Mouse (Mus musculus): ENCODE results near the gene Sec24a.
"Not testable (repeated sequence)": the region's sequence is repeated elsewhere in the genome, so short reads cannot be mapped to it uniquely, and the experiment has no call there.

Gene Sec24a

DNA sequence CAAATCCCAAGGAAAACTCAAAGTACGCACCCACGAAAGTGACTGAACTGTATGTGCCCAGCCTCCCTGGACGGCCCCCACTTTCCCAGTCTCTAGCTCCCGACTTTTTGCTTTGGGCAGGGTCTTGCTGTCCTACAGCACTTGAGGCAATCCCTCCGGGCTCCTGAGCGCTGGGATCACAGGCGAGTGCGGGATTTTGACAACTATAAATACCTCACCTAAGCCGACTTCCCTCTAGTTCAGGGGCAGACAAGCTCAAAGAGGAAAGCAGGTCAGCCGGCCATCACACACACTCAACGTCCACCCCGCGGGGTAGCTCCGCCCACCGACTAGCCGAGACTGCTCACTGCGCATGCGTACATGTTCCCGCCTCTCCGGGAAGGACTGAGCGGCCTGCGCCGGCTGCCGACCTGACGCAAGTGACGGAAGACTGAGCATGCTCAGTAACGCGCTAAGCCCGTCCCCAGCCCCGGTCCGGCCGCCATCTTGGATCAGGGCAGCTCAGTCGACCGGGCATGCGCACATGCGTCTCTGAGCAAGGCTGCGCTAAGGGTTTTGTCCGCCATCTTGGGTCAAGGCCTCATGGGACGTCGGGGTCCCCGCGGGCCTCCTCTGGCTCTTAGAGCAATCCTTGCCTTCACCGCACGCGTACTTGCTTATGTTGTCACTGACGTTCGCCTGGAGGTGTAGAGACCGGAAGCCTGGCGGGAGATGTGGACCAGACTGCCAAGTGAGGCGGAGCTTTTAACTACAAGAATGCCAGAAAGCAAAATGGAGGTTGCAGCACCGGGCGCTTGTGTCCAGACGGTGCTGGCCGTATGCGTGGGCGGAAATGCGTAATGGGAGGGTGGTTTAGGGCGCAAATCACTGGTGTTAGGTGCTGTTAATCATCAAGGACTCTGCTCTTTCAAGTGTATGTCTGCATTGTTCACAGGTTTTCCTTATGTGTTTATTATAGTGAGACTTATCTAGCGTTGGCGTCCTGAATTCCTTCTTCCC is 74.8 kb downstream of the Sec24a start, which contains the start of gene 0610009B22Rik:
Gene 0610009B22Rik (minus strand): TSS at position 545 of the 999 bp plus-strand sequence.
- peak; percentile 100 for DNase-seq (ENCODE audit: inconsistent ontology term)

GRCm38 (mm10) chr11:51681976-51682374 is 81.5 kb downstream of the Sec24a start:
- DNase-seq (ENCODE audit: inconsistent ontology term): no peak

- peak; percentile 69 for DNase-seq (ENCODE audit: inconsistent ontology term)
Measured at GRCm38 (mm10) chr11:51681324-51681975, 82.0 kb downstream of the Sec24a start.

DNA sequence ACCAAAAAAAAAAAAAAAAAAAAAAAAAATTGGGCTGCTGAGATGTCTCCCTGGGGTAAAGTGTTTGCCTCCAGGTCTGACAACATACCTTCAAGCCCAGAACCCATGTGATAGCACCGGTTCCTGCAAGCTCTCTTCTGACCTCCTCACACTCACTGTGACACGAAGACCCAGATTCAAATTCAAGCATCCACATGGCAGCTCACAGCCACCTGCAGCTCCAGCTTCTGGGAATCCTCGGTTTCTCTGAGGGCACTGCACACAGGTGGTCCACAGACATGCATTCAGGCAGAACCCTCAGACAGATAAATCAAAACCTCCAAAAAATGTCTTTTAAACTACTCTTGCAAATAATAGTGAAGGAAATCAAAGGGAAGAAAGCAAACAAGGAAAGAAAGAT is 84.0 kb downstream of the Sec24a start:
- DNase-seq (ENCODE audit: inconsistent ontology term): no peak

GRCm38 (mm10) chr11:51677737-51678418 is 85.6 kb downstream of the Sec24a start:
- no peak for DNase-seq (ENCODE audit: inconsistent ontology term)

- no peak for DNase-seq (ENCODE audit: inconsistent ontology term)
Measured at GRCm38 (mm10) chr11:51675386-51675785, 88.0 kb downstream of the Sec24a start.

- DNase-seq (ENCODE audit: inconsistent ontology term): no peak
Measured at GRCm38 (mm10) chr11:51673291-51673690, 90.1 kb downstream of the Sec24a start.

DNA sequence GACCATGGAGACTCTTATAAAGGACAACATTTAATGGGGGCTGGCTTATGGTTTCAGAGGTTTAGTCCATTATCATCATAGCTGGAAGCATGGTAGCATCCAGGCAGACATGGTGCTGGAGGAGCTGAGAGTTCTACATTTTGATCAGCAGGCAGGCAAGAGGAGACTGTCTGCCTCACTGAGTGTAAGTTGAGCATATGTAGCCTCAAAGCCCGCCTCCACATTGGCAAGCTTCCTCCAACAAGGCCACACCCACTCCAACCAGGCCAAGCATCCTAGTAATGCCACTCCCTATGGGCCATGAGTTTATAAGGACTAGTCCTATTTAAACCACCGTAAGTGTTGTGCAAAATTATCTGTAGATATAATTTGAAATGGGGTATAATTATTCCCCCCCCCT is 92.1 kb downstream of the Sec24a start:
- no peak for DNase-seq (ENCODE audit: inconsistent ontology term)

DNA sequence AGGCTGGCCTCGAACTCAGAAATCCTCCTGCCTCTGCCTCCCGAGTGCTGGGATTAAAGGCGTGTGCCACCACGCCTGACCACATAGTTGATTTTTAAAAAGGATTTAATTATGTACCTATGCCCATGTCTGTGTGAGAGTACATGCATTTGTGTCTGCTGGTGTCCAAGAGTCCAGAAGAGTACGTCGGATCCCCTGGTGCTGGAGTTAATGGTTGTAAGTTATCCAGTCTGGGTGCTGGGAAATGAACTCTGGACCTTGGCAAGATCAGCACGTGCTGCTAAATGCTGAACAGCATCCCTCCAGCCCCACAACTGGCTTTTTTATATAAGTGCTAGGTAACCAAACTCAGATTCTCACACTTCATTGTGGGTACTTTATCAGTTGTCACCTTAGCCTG is 92.6 kb downstream of the Sec24a start:
- no peak for DNase-seq (ENCODE audit: inconsistent ontology term)

DNA sequence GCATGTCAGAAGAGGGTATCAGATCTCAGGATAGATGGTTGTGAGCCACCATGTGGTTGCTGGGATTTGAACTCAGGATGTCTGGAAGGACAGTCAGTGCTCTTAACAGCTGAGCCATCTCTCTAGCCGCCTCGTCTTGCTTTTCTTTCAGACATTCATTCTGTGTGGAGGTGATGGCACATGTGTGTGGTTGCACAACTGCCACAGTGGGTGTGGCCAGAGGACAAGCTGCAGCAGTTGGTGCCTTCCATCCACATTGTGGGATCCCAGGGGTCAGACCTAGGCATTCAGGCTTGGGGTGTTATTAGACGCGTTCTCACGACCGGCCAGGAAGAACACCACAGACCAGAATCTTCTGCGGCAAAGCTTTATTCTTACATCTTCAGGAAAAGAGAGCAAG is 98.7 kb downstream of the Sec24a start:
- not testable (repeated sequence) for DNase-seq (ENCODE audit: inconsistent ontology term)

DNA sequence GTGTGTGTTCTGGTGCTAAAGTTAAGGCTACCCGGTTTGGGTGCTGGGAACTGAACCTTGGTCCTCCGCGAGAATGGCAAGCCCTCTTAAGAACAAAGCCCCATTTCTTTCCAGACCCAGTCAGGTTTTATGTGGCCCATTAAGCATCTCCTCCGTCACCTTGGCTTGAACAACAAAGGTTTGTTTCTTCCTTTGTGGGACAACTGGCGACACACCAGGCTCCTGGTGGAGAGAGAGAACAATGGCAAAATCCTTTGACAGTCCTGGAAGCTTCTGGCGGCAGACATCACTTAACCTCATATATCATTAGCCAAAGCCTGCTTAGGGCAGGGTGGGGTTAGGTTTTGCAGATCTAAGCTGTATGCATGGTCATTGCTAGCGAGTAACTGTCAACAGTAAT is 100.8 kb downstream of the Sec24a start:
- DNase-seq (ENCODE audit: inconsistent ontology term): no peak

DNA sequence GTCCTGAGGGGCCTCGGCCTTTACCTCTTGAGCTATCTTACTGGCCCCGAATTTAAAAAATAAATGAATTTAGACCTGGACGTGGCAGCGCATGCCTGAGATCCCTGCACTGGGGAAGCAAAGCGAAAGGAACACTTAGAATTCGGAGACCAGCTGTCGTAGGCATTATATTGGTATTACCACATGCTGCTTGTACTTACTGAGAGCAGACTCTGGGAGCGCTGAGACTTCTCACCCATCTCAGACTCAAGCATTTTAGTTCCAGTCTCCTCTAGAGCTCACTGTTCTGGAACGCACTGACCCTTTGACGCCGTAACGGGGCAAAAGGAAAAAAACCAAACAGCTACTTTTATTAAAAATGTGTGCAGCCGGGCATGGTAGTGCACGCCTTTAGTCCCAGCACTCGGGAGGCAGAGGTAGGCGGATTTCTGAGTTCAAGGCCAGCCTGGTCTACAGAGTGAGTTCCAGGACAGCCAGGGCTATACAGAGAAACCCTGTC is 101.5 kb downstream of the Sec24a start:
- DNase-seq (ENCODE audit: inconsistent ontology term): no peak

DNA sequence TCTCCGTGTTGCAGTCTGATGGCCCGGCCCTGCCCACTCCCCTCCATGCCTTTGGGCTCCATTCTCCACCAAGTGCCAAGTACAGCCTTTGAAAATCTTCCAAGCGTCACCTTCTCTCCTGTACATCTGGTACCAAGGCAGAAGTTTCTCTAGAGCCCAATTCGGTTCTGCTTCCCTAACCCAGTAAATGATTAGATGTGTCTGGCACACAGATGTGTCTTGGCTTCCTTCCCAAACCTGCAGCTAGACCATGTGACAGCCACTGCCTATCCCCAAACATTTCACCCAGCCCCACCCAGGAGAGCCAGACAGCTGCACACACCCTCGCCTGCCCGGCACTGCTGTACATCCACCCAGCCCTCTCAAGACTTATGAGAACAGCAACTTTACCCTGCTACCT is 104.7 kb downstream of the Sec24a start:
- no peak for DNase-seq (ENCODE audit: inconsistent ontology term)

DNA sequence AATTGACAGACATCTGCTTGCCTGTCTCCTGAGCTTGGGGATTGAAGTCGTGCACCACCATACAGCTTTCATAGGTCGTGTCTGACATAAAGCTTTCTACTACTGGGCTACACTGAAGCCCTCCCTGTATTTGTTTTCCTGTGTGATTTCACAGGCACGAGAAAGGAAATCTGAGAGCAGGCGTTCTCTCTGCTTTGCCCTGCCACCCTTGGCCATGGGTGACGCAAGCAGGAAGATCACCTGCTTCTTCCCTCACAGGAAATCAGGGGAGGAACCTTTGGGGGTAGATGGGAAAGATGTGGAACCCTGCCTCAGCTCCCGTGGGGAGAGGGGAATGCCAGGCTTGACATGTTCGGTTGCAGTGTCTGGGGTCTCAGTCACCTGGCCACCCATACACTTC is 105.1 kb downstream of the Sec24a start:
- no peak for DNase-seq (ENCODE audit: inconsistent ontology term)

DNA sequence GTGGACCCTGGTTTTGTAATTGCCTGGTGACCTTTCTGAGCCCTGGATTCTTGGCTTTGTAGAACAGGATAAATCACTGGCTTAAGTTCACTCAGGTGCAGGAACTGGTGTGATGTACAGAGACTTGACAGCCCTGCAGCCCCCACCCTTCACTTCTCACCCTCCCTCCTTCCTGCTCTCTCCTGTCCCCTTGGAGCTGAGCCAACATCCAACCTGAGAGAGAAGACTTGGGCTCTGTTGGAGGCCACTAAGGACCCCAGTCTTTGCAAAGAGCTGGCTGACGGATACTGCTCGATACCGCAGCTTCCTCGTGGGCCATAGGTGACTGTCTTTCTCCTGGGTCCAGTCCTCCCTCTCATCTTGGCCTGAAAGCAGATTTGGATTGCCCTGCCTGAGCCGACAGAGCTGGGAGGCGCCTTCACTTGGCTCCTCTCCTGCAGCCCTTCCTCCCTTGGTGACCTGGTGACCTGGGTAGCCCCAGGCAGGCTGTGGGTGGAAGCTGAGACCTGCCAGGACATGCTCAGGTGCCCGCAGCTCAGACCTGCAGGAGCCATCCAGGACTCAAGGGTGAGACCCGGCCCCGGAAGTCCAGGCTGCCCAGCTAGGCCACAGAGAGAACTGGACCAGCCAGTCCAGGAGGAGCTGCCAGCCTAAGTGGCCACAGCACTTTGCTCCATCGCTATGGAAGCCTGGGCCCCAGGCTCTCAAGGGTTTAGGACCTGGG is 106.5 kb downstream of the Sec24a start:
- no peak for DNase-seq (ENCODE audit: inconsistent ontology term)

- no peak for DNase-seq (ENCODE audit: inconsistent ontology term)
Measured at GRCm38 (mm10) chr11:51654891-51655290, 108.5 kb downstream of the Sec24a start.

DNA sequence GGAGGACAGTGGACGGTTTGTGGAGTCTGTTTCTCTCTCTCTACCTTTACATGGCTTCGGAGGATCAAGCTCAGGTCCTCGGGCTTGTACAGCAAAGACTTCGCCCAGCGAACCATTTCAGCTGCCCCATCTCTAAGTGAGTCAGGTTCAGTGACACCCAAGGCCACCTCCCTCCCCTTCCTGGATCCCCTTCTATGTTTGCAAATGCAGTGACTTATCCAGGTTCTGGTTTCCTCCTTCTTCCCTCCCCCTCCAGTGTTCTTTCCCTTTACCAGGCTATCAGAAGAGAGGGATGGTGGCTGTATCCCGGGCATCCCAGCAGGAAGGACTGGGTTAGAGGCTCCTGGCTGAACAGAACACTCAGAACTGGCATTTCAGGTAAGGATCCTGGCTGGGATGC is 109.7 kb downstream of the Sec24a start:
- DNase-seq (ENCODE audit: inconsistent ontology term): no peak

- DNase-seq (ENCODE audit: inconsistent ontology term): no peak
Measured at GRCm38 (mm10) chr11:51652889-51653418, 110.5 kb downstream of the Sec24a start.

GRCm38 (mm10) chr11:51650691-51651515 is 112.5 kb downstream of the Sec24a start, which contains the start of the genes N4bp3 and D930048N14Rik:
Gene N4bp3 (minus strand): TSS chr11:51650842.
Gene D930048N14Rik (plus strand): TSS chr11:51650954.
- DNase-seq (ENCODE audit: inconsistent ontology term): peak; percentile 86

DNA sequence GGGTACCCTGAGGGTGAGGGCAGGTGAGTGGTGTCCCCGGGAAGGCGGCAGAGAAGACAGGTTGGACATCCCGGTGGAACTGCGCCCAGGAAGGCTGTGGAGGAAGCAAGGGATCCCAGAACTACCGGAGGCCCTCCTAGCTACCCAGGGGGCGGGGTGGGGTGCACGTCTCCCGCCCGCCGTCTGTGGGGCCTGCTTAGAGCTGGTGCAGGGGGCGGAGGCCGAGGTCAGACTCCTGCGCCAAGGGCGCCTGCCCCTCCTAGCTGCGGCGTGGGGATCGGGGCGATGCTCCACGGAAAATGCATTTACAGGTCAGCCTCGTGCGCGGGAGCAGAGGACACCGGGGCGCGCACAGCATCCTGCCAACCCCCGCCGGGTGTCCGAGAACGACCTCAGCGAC is 113.2 kb downstream of the Sec24a start:
- DNase-seq (ENCODE audit: inconsistent ontology term): no peak

All from Muller cell, postnatal 12 days (primary cell).